Comparison of ENCODE assay signal across 21 mouse cellular contexts in genomic region chr19:33207991-33208390, GRCm38 (mm10).
A peak's percentile ranks its signal among the peaks of the same experiment; 100 is the strongest.
DNase-seq lines count a peak whose midpoint lies in the region; ATAC-seq and TF ChIP-seq lines count a peak whose summit lies in the region.
"Had no signal": no experiment of that assay in that cellular context is flagged by ENCODE, and none has a peak within 500 bp of the region (broad histone marks: within the 10 kb centered on the region; RNA-seq: fewer than 3 reads in every experiment).

No protein-coding gene starts in this region.

- intact Hi-C loops in heart, postnatal 25 days (cut with DNase I) = no loop called here

- 9% methylated on average over 1 of the region's 1 CpGs for whole genome bisulfite sequencing in kidney, embryonic 15.5 days
- 0% methylated on average over 1 of the region's 1 CpGs for WGBS in limb, embryonic 14.5 days

- 0 out of 2 replicates have a peak overlapping the region, but pooled peaks have one; percentile 32 for H3K27ac ChIP-seq in kidney, embryonic 15.5 days
- no peak overlapping the region for H3K27ac ChIP-seq in limb, embryonic 14.5 days (replicated peaks; ENCODE audit: low read depth, low read length)
- H3K27ac ChIP-seq: embryonic facial prominence, embryonic 15.5 days; forebrain, embryonic 10.5 days; hindbrain, embryonic 13.5 days; hindbrain, postnatal 0 days had no signal

- no peak for DNase-seq in kidney, postnatal 25 days
- DNase-seq in NIH3T3 (ENCODE audit: low read depth) = peak; percentile 71
- DNase-seq in limb, embryonic 14.5 days (ENCODE audit: low spot score) = peak; percentile 71
- no peak for DNase-seq in thymus, adult 18-20 months
- DNase-seq in heart, postnatal 25 days (ENCODE audit: low spot score) = no peak
- DNase-seq: adrenal gland, postnatal 25 days; B cell, adult 2 months; cerebellum, adult 2 months; cerebellum, postnatal 10 days; gastrocnemius, postnatal 36 days; heart, adult 11 months; heart, postnatal 10 days had no signal

- 0 out of 2 replicates have a peak, but pooled peaks cover 4% of the 10 kb centered on the region for H3K4me1 ChIP-seq in kidney, embryonic 15.5 days
- no peaks in the 10 kb centered on the region for H3K4me1 ChIP-seq in limb, embryonic 14.5 days (ENCODE audit: control insufficient read depth, insufficient read depth, low read length)
- H3K4me1 ChIP-seq: hindbrain, embryonic 13.5 days had no signal

- H3K9ac ChIP-seq in kidney, embryonic 15.5 days = no peak overlapping the region
- no peak overlapping the region for H3K9ac ChIP-seq in limb, embryonic 14.5 days (ENCODE audit: low read depth, low read length, severe bottlenecking)
- H3K9ac ChIP-seq: embryonic facial prominence, embryonic 15.5 days; hindbrain, embryonic 13.5 days had no signal

- no peaks in the 10 kb centered on the region for H3K9me3 ChIP-seq in kidney, embryonic 15.5 days (replicated peaks)
- no peaks in the 10 kb centered on the region for H3K9me3 ChIP-seq in limb, embryonic 14.5 days (ENCODE audit: control insufficient read depth, low read length)
- H3K9me3 ChIP-seq: embryonic facial prominence, embryonic 15.5 days; forebrain, embryonic 10.5 days; G1E; hindbrain, embryonic 13.5 days had no signal

- TF ChIP-seq POLR2A in limb, embryonic 14.5 days (IDR thresholded peaks at IDR 0.05; ENCODE audit: borderline replicate concordance, extremely low read depth, insufficient read depth, insufficient read length) = no peak

- H3K4me2 ChIP-seq in kidney, embryonic 15.5 days = no peak overlapping the region
- H3K4me2 ChIP-seq in limb, embryonic 14.5 days (replicated peaks; ENCODE audit: low read depth, low read length, severe bottlenecking) = no peak overlapping the region
- H3K4me2 ChIP-seq: embryonic facial prominence, embryonic 15.5 days; hindbrain, embryonic 13.5 days had no signal

- no peak for ATAC-seq in kidney, embryonic 15.5 days (replicated peaks; ENCODE audit: low FRiP score)
- ATAC-seq in limb, embryonic 14.5 days (ENCODE audit: low FRiP score, low read depth) = peak; percentile 53
- ATAC-seq: CD4-positive, CD25-positive, alpha-beta regulatory T cell, adult 4 months; forebrain, embryonic 14.5 days; hindbrain, postnatal 0 days had no signal

- H3K27me3 ChIP-seq in kidney, embryonic 15.5 days = no peaks in the 10 kb centered on the region
- no peaks in the 10 kb centered on the region for H3K27me3 ChIP-seq in limb, embryonic 14.5 days (ENCODE audit: control insufficient read depth, insufficient read depth, low read length)
- H3K27me3 ChIP-seq: embryonic facial prominence, embryonic 15.5 days; hindbrain, embryonic 13.5 days had no signal

- H3K36me3 ChIP-seq in kidney, embryonic 15.5 days = no peaks in the 10 kb centered on the region
- H3K36me3 ChIP-seq in limb, embryonic 14.5 days (ENCODE audit: control insufficient read depth, insufficient read depth, low read length) = no peaks in the 10 kb centered on the region
- H3K36me3 ChIP-seq: embryonic facial prominence, embryonic 15.5 days; forebrain, embryonic 10.5 days; G1E; hindbrain, embryonic 13.5 days had no signal

- no peak overlapping the region for H3K4me3 ChIP-seq in kidney, embryonic 15.5 days (replicated peaks)
- no peak overlapping the region for H3K4me3 ChIP-seq in limb, embryonic 14.5 days (replicated peaks; ENCODE audit: low read length)
- H3K4me3 ChIP-seq: embryonic facial prominence, embryonic 15.5 days; erythroblast, embryonic 14.5 days; forebrain, embryonic 10.5 days; hindbrain, embryonic 13.5 days had no signal

Comparison
In these comparisons a context has a peak if more than half of its experiments do, and no peak if none do; other contexts are left out.
1. DNase-seq: peak in NIH3T3 (single experiment) and limb, embryonic 14.5 days (single experiment); none in kidney, postnatal 25 days (0 of 2), thymus, adult 18-20 months (0 of 2) and heart, postnatal 25 days (single experiment).